Mouse (Mus musculus): ENCODE measurements around the gene Cd5. TPM values are rescaled to one million over a fixed set of nuclear protein-coding genes. Genes with fewer than 3 reads are reported as not detected.
A peak's percentile ranks its signal among the peaks of the same experiment; 100 is the strongest.

The Cd5 gene
- polyA plus RNA-seq, 2 experiments = 0.16 to 0.23 TPM

DNA sequence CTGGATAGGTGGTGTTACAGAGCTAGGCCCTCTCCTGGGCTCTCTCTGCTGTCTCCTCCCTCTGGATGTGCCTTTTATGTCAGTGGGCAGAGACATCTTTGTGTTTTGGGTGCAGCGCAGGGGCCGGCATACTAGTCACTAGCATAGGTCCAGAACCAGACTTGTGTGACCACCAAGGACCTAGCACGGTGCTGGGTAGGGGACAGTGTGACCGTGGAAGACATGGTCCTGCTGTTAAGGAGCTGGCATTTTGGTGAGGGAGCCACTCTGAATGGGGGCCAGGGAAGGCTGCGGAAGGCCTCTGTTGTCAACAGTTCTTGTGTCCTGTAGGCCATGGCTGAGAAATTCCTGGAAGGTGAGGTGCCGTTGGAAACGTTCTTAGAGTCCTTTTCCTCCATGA, 26.6 kb downstream of the Cd5 start:
- no peaks in the 10 kb centered on the region for H3K27me3 ChIP-seq (ENCODE audit: control insufficient read depth, insufficient read depth, low read length)
- H3K4me2 ChIP-seq (replicated peaks; ENCODE audit: low read depth, low read length, severe bottlenecking) = no peak overlapping the region
- H3K4me3 ChIP-seq (replicated peaks; ENCODE audit: low read length) = no peak overlapping the region
- peaks cover 49% of the 10 kb centered on the region for H3K36me3 ChIP-seq (ENCODE audit: control insufficient read depth, insufficient read depth, low read length)
- no peak for DNase-seq (ENCODE audit: low spot score)
- no peak overlapping the region for H3K27ac ChIP-seq (replicated peaks; ENCODE audit: low read depth, low read length)
- H3K9ac ChIP-seq (ENCODE audit: low read depth, low read length, severe bottlenecking) = no peak overlapping the region
- H3K9me3 ChIP-seq (ENCODE audit: control insufficient read depth, low read length) = no peaks in the 10 kb centered on the region
- no peak for TF ChIP-seq POLR2A (IDR thresholded peaks at IDR 0.05; ENCODE audit: borderline replicate concordance, extremely low read depth, insufficient read depth, insufficient read length)
- H3K4me1 ChIP-seq (ENCODE audit: control insufficient read depth, insufficient read depth, low read length) = peaks cover 19% of the 10 kb centered on the region
- WGBS = 93% methylated on average over 7 of the region's 7 CpGs
- no peak for ATAC-seq (ENCODE audit: low FRiP score, low read depth)

DNA sequence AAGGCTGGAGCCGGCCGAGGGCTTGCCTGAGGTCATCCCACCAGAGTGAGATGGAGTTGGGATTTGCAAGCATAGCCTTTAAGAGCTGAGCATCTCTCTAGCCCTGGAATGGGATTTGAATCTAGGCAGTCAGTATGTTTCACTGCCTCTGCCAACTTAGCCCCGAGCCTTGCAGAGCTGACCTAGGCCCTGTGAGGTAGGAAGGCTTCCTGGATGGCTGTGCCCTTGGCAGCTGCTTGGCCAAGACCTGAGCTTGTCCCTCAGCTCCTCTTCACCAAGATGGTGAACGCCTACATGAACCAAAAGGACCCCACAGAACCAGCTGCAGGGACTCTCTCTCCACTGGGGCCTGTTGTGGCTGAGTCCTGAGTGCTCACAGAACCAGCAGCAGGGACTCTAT, 28.1 kb downstream of the Cd5 start:
- WGBS = 96% methylated on average over 4 of the region's 4 CpGs
- TF ChIP-seq POLR2A (IDR thresholded peaks at IDR 0.05; ENCODE audit: borderline replicate concordance, extremely low read depth, insufficient read depth, insufficient read length) = no peak
- H3K9me3 ChIP-seq (ENCODE audit: control insufficient read depth, low read length) = no peaks in the 10 kb centered on the region
- no peak overlapping the region for H3K27ac ChIP-seq (replicated peaks; ENCODE audit: low read depth, low read length)
- no peaks in the 10 kb centered on the region for H3K27me3 ChIP-seq (ENCODE audit: control insufficient read depth, insufficient read depth, low read length)
- H3K9ac ChIP-seq (ENCODE audit: low read depth, low read length, severe bottlenecking) = no peak overlapping the region
- ATAC-seq (ENCODE audit: low FRiP score, low read depth) (no peak), DNase-seq (ENCODE audit: low spot score) (no peak)
- peaks cover 19% of the 10 kb centered on the region for H3K4me1 ChIP-seq (ENCODE audit: control insufficient read depth, insufficient read depth, low read length)
- no peak overlapping the region for H3K4me3 ChIP-seq (replicated peaks; ENCODE audit: low read length)
- H3K4me2 ChIP-seq (replicated peaks; ENCODE audit: low read depth, low read length, severe bottlenecking) = no peak overlapping the region
- peaks cover 56% of the 10 kb centered on the region for H3K36me3 ChIP-seq (ENCODE audit: control insufficient read depth, insufficient read depth, low read length)

DNA sequence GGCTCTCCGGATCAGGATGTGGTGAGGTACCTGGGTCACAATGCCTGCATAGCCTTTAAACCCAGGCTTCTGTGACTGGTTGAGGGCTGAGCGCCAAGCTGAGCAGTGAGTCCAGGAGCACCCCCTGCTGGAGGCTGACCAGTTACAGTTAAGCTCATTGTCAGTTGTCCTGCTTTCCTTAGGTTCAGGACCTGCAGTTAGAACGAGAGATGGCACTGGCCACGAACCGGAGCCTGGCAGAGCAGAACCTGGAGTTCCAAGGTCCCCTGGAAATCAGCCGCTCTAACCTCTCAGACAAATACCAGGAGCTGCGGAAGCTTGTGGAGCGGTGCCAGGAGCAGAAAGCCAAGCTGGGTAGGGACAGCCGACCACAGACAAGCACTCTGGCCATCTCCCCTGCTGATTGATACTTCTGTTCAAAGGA, 28.7 kb downstream of the Cd5 start:
- no peak overlapping the region for H3K4me3 ChIP-seq (replicated peaks; ENCODE audit: low read length)
- ATAC-seq (ENCODE audit: low FRiP score, low read depth) (0 out of 2 replicates have a peak, but pooled peaks have one; percentile 38), DNase-seq (ENCODE audit: low spot score) (peak; percentile 61)
- H3K27me3 ChIP-seq (ENCODE audit: control insufficient read depth, insufficient read depth, low read length) = no peaks in the 10 kb centered on the region
- H3K36me3 ChIP-seq (ENCODE audit: control insufficient read depth, insufficient read depth, low read length) = peaks cover 56% of the 10 kb centered on the region
- no peak for TF ChIP-seq POLR2A (IDR thresholded peaks at IDR 0.05; ENCODE audit: borderline replicate concordance, extremely low read depth, insufficient read depth, insufficient read length)
- 83% methylated on average over 9 of the region's 9 CpGs for WGBS
- H3K9ac ChIP-seq (ENCODE audit: low read depth, low read length, severe bottlenecking) = no peak overlapping the region
- peaks cover 19% of the 10 kb centered on the region for H3K4me1 ChIP-seq (ENCODE audit: control insufficient read depth, insufficient read depth, low read length)
- no peaks in the 10 kb centered on the region for H3K9me3 ChIP-seq (ENCODE audit: control insufficient read depth, low read length)
- H3K27ac ChIP-seq (replicated peaks; ENCODE audit: low read depth, low read length) = no peak overlapping the region
- H3K4me2 ChIP-seq (replicated peaks; ENCODE audit: low read depth, low read length, severe bottlenecking) = no peak overlapping the region

DNA sequence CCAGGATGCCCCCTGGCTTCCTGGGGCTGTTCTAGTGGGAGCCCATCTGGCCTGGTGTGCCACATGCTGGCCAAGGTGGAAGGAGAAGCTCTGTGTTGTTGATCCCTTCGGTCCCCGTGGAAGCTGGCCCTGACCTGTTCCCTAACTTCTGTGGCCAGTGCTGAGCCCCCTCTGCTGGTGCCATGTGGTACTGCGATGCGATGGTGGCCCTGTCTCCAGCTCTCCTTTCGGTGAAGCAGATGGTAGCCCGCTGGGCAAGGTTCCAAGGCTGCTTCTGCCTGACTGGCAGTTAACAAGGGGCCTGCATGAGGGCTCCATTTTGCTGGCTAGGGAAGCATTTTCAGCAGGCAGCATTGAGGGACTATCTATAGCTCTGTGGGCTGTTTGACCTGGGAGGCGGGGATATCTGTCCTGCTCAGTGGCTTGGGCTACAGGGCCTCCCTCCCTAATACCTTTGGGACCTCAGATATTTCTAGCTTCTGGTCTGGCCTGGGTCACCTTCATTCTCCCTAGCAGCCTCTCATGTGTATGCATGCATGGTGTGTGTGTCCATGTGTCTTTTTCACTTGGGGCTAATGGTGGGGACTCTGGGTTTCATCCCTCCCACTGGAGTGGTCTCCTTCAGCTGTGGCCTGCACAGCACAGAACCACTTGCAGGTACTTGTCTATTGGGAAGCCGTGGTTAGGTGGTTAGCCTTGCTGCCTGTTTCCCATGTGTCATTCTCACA, 29.3 kb downstream of the Cd5 start:
- H3K36me3 ChIP-seq (ENCODE audit: control insufficient read depth, insufficient read depth, low read length) = peaks cover 56% of the 10 kb centered on the region
- peak; percentile 71 for ATAC-seq (ENCODE audit: low FRiP score, low read depth)

DNA sequence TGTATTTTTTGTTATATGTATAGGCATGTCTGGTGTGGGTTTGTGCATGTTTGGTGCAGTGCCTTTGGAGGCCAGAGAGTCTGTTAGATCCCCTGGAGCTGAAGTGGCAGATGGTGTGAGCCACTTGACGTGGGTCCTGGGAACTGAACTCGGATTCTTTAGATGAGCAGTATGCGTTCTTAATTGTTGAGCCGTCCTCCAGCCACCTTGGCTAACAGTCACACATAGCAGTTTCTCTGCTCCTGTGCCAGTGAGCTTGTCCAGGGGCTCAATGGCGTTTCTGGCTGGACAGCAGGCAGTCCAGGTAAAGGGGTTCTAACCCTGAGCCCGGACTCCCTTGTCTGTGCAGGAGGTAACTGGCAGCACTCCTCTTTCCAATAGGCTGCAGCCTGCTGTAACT, 29.9 kb downstream of the Cd5 start:
- DNase-seq (ENCODE audit: low spot score) (no peak), ATAC-seq (ENCODE audit: low FRiP score, low read depth) (no peak)
- peaks cover 15% of the 10 kb centered on the region for H3K4me1 ChIP-seq (ENCODE audit: control insufficient read depth, insufficient read depth, low read length)
- no peaks in the 10 kb centered on the region for H3K9me3 ChIP-seq (ENCODE audit: control insufficient read depth, low read length)
- no peak overlapping the region for H3K4me2 ChIP-seq (replicated peaks; ENCODE audit: low read depth, low read length, severe bottlenecking)
- TF ChIP-seq POLR2A (IDR thresholded peaks at IDR 0.05; ENCODE audit: borderline replicate concordance, extremely low read depth, insufficient read depth, insufficient read length) = no peak
- peaks cover 52% of the 10 kb centered on the region for H3K36me3 ChIP-seq (ENCODE audit: control insufficient read depth, insufficient read depth, low read length)
- H3K4me3 ChIP-seq (replicated peaks; ENCODE audit: low read length) = no peak overlapping the region
- WGBS = 70% methylated on average over 6 of the region's 6 CpGs
- 0 out of 2 replicates have a peak overlapping the region, but pooled peaks have one; percentile 26 for H3K27ac ChIP-seq (replicated peaks; ENCODE audit: low read depth, low read length)
- H3K9ac ChIP-seq (ENCODE audit: low read depth, low read length, severe bottlenecking) = 0 out of 2 replicates have a peak overlapping the region, but pooled peaks have one; percentile 7
- H3K27me3 ChIP-seq (ENCODE audit: control insufficient read depth, insufficient read depth, low read length) = no peaks in the 10 kb centered on the region

More for the DNA sequence above, 29.3 kb downstream of the Cd5 start:
- Histone ChIP-seq H3K27ac (replicated peaks; ENCODE audit: low read depth, low read length) (peak overlapping the region; percentile 26; the same call in 1 of the 2 replicates), H3K4me2 (replicated peaks; ENCODE audit: low read depth, low read length, severe bottlenecking) (no peak overlapping the region), H3K9ac (ENCODE audit: low read depth, low read length, severe bottlenecking) (0 out of 2 replicates have a peak overlapping the region, but pooled peaks have one; percentile 7), H3K27me3 (ENCODE audit: control insufficient read depth, insufficient read depth, low read length) (no peaks in the 10 kb centered on the region), H3K4me1 (ENCODE audit: control insufficient read depth, insufficient read depth, low read length) (peaks cover 19% of the 10 kb centered on the region), H3K9me3 (ENCODE audit: control insufficient read depth, low read length) (no peaks in the 10 kb centered on the region), H3K4me3 (replicated peaks; ENCODE audit: low read length) (no peak overlapping the region)
- DNase-seq (ENCODE audit: low spot score) = peak; percentile 91
- 23% methylated on average over 8 of the region's 8 CpGs for WGBS
- TF ChIP-seq POLR2A (IDR thresholded peaks at IDR 0.05; ENCODE audit: borderline replicate concordance, extremely low read depth, insufficient read depth, insufficient read length) = no peak

All from limb, embryonic 14.5 days (tissue).